Mouse (Mus musculus) stomach, embryonic 15.5 days (tissue): ENCODE measurements at regions not wholly inside any gene's neighbourhood (a gene's known extent, or its start where the extent isn't known, plus 50 kb on each side); places are given as distances from the start of the nearest gene placed in this dataset.
"Not testable (repeated sequence)": the region's sequence is repeated elsewhere in the genome, so short reads cannot be mapped to it uniquely, and the experiment has no call there.

Experiments used
- ATAC-seq: fragments of 200-750 bp; cut with Nextera tagmentation; 2 replicates; pipeline ENCODE4 v1.8.0; 2017; ENCODE audit warnings: low read depth, moderate number of reproducible peaks, moderate TSS enrichment; ENCODE audit not compliant: insufficient read depth, low FRiP score
- H3K27ac ChIP-seq: fragments of 300-500 bp; sonication (generic); 2 replicates; pipeline ENCODE4 v1.5.1; 2015; ENCODE audit warnings: mild to moderate bottlenecking, inconsistent platforms
- H3K27me3 ChIP-seq: fragments of 300-500 bp; sonication (generic); replicated peaks from 2 replicates; pipeline ENCODE4 v1.6.1; 2015; ENCODE audit warnings: inconsistent platforms
- H3K36me3 ChIP-seq: fragments of 300-500 bp; sonication (generic); 2 replicates; pipeline ENCODE4 v1.6.1; 2015; ENCODE audit warnings: inconsistent platforms
- H3K4me1 ChIP-seq: fragments of 300-500 bp; sonication (generic); 2 replicates; pipeline ENCODE4 v1.6.1; 2015; ENCODE audit warnings: inconsistent platforms
- H3K4me2 ChIP-seq: fragments of 300-500 bp; sonication (generic); 2 replicates; pipeline ENCODE4 v1.6.1; 2015; ENCODE audit warnings: mild to moderate bottlenecking, inconsistent platforms
- H3K4me3 ChIP-seq: fragments of 300-500 bp; sonication (generic); replicated peaks from 2 replicates; pipeline ENCODE4 v1.5.1; 2015; ENCODE audit warnings: inconsistent platforms
- H3K9ac ChIP-seq: fragments of 300-500 bp; sonication (generic); 2 replicates; pipeline ENCODE4 v1.6.1; 2015; ENCODE audit warnings: inconsistent platforms
- H3K9me3 ChIP-seq: fragments of 300-500 bp; sonication (generic); 2 replicates; pipeline ENCODE4 v1.6.1; 2016; ENCODE audit warnings: inconsistent platforms
- WGBS: fragments of 180-500 bp; shearing (Covaris S2); methylation state at CpG from one replicate; pipeline ENCODE4 v1.1.7; 2015; 5-methylcytosine and 5-hydroxymethylcytosine counted together

DNA sequence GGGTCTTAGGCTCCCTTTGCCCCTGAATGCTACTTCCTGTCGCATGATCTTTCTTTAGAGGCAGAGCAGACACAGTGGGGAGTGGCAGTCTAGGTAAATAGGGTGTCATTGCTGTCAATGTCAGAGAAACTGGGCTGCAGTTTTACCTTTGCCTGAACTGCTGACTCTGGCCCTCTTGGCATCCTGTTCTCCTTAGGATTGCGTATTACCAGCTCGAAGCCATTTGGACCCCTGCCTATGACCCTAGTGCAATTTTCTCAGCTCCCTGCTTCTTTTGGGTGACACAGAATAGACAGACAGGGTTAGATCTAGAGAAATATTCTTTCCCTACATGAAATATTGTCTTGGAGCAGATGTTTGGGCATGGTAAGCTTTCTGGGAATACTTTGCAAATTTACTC is 467.3 kb upstream of the Slc35b3 start:
- no peak overlapping the region for H3K9ac ChIP-seq
- no peak for ATAC-seq
- H3K4me1 ChIP-seq, result no peaks in the 10 kb centered on the region
- WGBS, result 60% methylated on average over 3 of the region's 3 CpGs
- no peaks in the 10 kb centered on the region for H3K27me3 ChIP-seq
- H3K36me3 ChIP-seq, result no peaks in the 10 kb centered on the region
- H3K9me3 ChIP-seq, result no peaks in the 10 kb centered on the region
- no peak overlapping the region for H3K27ac ChIP-seq
- no peak overlapping the region for H3K4me2 ChIP-seq
- no peak overlapping the region for H3K4me3 ChIP-seq

DNA sequence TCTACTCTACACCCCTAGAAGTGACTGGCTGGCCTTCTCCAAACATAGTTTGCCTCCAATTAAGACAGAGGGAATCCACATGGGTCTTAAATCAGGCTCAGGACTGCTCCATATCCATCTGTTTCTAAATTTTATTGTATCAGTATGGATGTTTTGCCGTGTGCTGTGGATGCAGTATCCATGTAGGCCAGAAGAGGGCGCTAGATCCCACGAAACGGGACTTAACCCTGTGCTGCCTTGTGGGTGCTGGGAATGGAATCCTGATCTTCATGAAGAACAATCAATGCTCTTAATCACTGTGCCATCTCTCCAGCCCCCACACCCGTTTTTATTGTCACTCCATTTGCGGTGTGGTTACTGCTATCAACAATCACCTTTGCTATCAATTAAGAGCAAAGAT is 465.3 kb upstream of the Slc35b3 start:
- 66% methylated on average over 6 of the region's 6 CpGs for WGBS
- Histone ChIP-seq H3K4me2 (no peak overlapping the region), H3K36me3 (no peaks in the 10 kb centered on the region), H3K27ac (no peak overlapping the region), H3K4me1 (no peaks in the 10 kb centered on the region), H3K27me3 (no peaks in the 10 kb centered on the region), H3K9me3 (no peaks in the 10 kb centered on the region), H3K9ac (no peak overlapping the region), H3K4me3 (no peak overlapping the region)
- no peak for ATAC-seq

GRCm38 (mm10) chr13:39418127-39418526 is 457.5 kb upstream of the Slc35b3 start:
- Histone ChIP-seq H3K27me3 (no peaks in the 10 kb centered on the region), H3K27ac (no peak overlapping the region), H3K9me3 (no peaks in the 10 kb centered on the region), H3K4me3 (no peak overlapping the region), H3K36me3 (no peaks in the 10 kb centered on the region), H3K4me2 (no peak overlapping the region), H3K9ac (no peak overlapping the region), H3K4me1 (no peaks in the 10 kb centered on the region)
- ATAC-seq, result no peak
- 47% methylated on average over 7 of the region's 7 CpGs for WGBS

GRCm38 (mm10) chr13:39411471-39412251 is 451.0 kb upstream of the Slc35b3 start:
- no peak overlapping the region for H3K4me2 ChIP-seq
- no peaks in the 10 kb centered on the region for H3K9me3 ChIP-seq
- H3K9ac ChIP-seq, result no peak overlapping the region
- no peak overlapping the region for H3K4me3 ChIP-seq
- no peak for ATAC-seq
- H3K27me3 ChIP-seq, result no peaks in the 10 kb centered on the region
- no peak overlapping the region for H3K27ac ChIP-seq
- H3K4me1 ChIP-seq, result no peaks in the 10 kb centered on the region
- H3K36me3 ChIP-seq, result no peaks in the 10 kb centered on the region
- 55% methylated on average over 14 of the region's 14 CpGs for WGBS

GRCm38 (mm10) chr13:39392589-39392988 is 431.9 kb upstream of the Slc35b3 start:
- 75% methylated on average over 3 of the region's 3 CpGs for WGBS
- Histone ChIP-seq H3K9ac (no peak overlapping the region), H3K27ac (no peak overlapping the region), H3K36me3 (no peaks in the 10 kb centered on the region), H3K27me3 (no peaks in the 10 kb centered on the region), H3K4me2 (no peak overlapping the region), H3K9me3 (no peaks in the 10 kb centered on the region), H3K4me1 (no peaks in the 10 kb centered on the region), H3K4me3 (no peak overlapping the region)
- no peak for ATAC-seq

- not testable (repeated sequence) for H3K4me1 ChIP-seq, H3K27ac ChIP-seq, H3K36me3 ChIP-seq, H3K4me3 ChIP-seq, ATAC-seq, H3K4me2 ChIP-seq, H3K27me3 ChIP-seq, H3K9ac ChIP-seq, H3K9me3 ChIP-seq
- 63% methylated on average over 1 of the region's 1 CpGs for WGBS
Observed at GRCm38 (mm10) chr13:39392151-39392550, 431.5 kb upstream of the Slc35b3 start.

- no peak overlapping the region for H3K4me3 ChIP-seq
Observed at GRCm38 (mm10) chr13:39376677-39377076, 416.0 kb upstream of the Slc35b3 start.

DNA sequence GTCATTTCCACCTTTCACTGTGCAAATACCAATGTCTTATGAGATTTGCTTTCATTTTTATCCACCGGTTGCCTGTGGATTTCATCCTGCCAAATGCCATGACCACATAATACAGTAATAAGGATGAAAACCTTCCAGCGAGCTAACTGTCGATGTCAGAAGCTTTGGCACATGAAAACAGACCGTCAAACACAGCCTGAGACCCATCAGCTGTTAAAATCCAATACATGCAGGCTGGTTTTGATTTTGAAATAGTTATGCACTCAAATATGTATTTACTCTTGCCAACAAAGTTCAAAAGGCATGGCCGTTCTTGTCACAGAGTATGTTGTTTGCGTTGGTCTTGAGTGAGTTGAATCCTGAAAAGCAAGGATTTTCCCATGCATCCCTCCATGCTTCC is 415.6 kb upstream of the Slc35b3 start:
- Histone ChIP-seq H3K9ac (no peak overlapping the region), H3K27me3 (no peaks in the 10 kb centered on the region), H3K9me3 (no peaks in the 10 kb centered on the region), H3K4me3 (no peak overlapping the region), H3K27ac (no peak overlapping the region), H3K36me3 (no peaks in the 10 kb centered on the region), H3K4me2 (no peak overlapping the region), H3K4me1 (no peaks in the 10 kb centered on the region)
- ATAC-seq, result no peak
- WGBS, result 66% methylated on average over 6 of the region's 6 CpGs

More at GRCm38 (mm10) chr13:39376677-39377076, 416.0 kb upstream of the Slc35b3 start:
- no peak for ATAC-seq
- Histone ChIP-seq H3K4me1 (no peaks in the 10 kb centered on the region), H3K9ac (no peak overlapping the region), H3K36me3 (no peaks in the 10 kb centered on the region), H3K27me3 (no peaks in the 10 kb centered on the region), H3K4me2 (no peak overlapping the region), H3K27ac (no peak overlapping the region), H3K9me3 (no peaks in the 10 kb centered on the region)
- 46% methylated on average over 8 of the region's 8 CpGs for WGBS

DNA sequence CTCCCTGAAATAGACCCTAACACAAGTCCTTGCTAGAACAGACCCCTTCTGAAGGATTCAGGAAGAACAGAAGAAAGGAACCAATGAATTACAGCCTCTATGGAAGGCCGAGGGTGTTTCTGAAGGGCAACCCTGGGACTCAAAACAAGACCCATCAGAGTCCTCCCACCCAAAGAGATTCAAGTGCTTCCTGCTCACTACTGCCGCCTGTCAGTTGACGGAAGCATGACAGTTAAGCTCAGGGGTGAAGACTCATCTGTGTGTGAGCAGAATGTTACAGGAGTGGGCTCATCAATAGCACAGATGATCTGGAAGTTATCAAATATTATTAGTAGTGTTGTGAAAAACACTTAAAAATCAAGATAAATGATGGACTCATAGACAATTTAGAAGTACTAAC is 411.9 kb upstream of the Slc35b3 start:
- no peaks in the 10 kb centered on the region for H3K9me3 ChIP-seq
- no peak overlapping the region for H3K4me2 ChIP-seq
- H3K4me1 ChIP-seq, result no peaks in the 10 kb centered on the region
- no peak overlapping the region for H3K4me3 ChIP-seq
- no peak for ATAC-seq
- no peak overlapping the region for H3K27ac ChIP-seq
- WGBS, result 77% methylated on average over 3 of the region's 3 CpGs
- no peak overlapping the region for H3K9ac ChIP-seq
- no peaks in the 10 kb centered on the region for H3K27me3 ChIP-seq
- H3K36me3 ChIP-seq, result no peaks in the 10 kb centered on the region

DNA sequence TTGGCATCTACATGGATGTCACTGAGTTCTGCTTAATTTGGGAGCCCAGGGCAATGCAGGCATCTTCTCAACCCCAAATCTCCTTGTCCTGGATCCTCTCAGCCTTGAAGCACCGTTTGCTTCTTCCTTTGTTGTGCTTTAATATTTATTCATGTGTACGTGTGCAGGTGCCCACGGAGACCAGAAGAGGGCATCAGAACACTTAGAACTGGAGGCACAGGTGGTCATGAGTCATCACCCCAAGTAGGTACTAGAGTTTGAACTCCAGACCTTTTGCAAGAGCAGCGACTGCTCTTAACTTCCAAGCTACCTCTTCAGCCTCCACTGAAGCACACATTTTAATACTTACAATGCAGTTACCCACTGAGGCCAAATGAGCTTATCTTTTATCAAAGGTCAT is 403.0 kb upstream of the Slc35b3 start:
- Histone ChIP-seq H3K9ac (no peak overlapping the region), H3K4me3 (no peak overlapping the region), H3K27me3 (no peaks in the 10 kb centered on the region), H3K27ac (no peak overlapping the region), H3K4me2 (no peak overlapping the region), H3K9me3 (no peaks in the 10 kb centered on the region), H3K4me1 (no peaks in the 10 kb centered on the region), H3K36me3 (no peaks in the 10 kb centered on the region)
- WGBS, result 55% methylated on average over 4 of the region's 4 CpGs
- no peak for ATAC-seq

- no peak for ATAC-seq
- no peak overlapping the region for H3K4me2 ChIP-seq
Observed at GRCm38 (mm10) chr13:39362536-39362935, 401.9 kb upstream of the Slc35b3 start.

GRCm38 (mm10) chr13:39351606-39352005 is 390.9 kb upstream of the Slc35b3 start:
- no peak overlapping the region for H3K4me3 ChIP-seq
- no peak for ATAC-seq

More at GRCm38 (mm10) chr13:39362536-39362935, 401.9 kb upstream of the Slc35b3 start:
- H3K9ac ChIP-seq, result no peak overlapping the region
- H3K4me3 ChIP-seq, result no peak overlapping the region
- H3K27ac ChIP-seq, result no peak overlapping the region
- no peaks in the 10 kb centered on the region for H3K27me3 ChIP-seq
- H3K4me1 ChIP-seq, result no peaks in the 10 kb centered on the region
- H3K9me3 ChIP-seq, result no peaks in the 10 kb centered on the region
- H3K36me3 ChIP-seq, result no peaks in the 10 kb centered on the region
- WGBS, result 59% methylated on average over 13 of the region's 13 CpGs

DNA sequence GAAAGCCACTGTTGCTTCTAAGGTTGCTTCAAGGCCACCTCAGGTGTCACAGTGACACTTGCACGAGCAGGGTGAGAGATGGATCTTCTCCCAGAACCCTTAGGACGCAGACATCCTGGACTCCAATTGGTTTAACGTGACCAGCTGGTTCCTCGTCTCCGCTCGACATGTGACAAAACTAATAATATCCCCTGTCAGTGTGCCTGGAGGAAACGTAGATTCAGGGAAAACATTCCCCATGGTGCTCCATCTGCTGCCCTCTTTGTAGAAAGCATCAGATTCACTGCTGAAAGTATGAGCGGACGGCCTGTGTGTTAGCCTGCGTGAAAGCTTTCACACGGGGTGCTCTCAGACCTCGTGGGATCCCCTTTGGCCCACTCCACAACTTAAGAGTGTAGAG is 390.0 kb upstream of the Slc35b3 start:
- Histone ChIP-seq H3K27ac (no peak overlapping the region), H3K4me3 (no peak overlapping the region), H3K4me1 (no peaks in the 10 kb centered on the region), H3K36me3 (no peaks in the 10 kb centered on the region), H3K9me3 (no peaks in the 10 kb centered on the region), H3K9ac (no peak overlapping the region), H3K27me3 (no peaks in the 10 kb centered on the region), H3K4me2 (no peak overlapping the region)
- WGBS, result 56% methylated on average over 12 of the region's 12 CpGs
- no peak for ATAC-seq

More at GRCm38 (mm10) chr13:39351606-39352005, 390.9 kb upstream of the Slc35b3 start:
- H3K36me3 ChIP-seq, result no peaks in the 10 kb centered on the region
- no peak overlapping the region for H3K27ac ChIP-seq
- no peaks in the 10 kb centered on the region for H3K27me3 ChIP-seq
- no peak overlapping the region for H3K4me2 ChIP-seq
- H3K9ac ChIP-seq, result no peak overlapping the region
- no peaks in the 10 kb centered on the region for H3K9me3 ChIP-seq
- H3K4me1 ChIP-seq, result no peaks in the 10 kb centered on the region
- WGBS, result 36% methylated on average over 2 of the region's 2 CpGs
